Mouse (Mus musculus): ENCODE measurements around the gene Nup155. TPM values are rescaled to one million over a fixed set of nuclear protein-coding genes. Genes with fewer than 3 reads are reported as not detected.
A peak's percentile ranks its signal among the peaks of the same experiment; 100 is the strongest.
"Not testable (repeated sequence)": the region's sequence is repeated elsewhere in the genome, so short reads cannot be mapped to it uniquely, and the experiment has no call there.

Nup155 gene
- 74.4 and 74.9 TPM in 2 replicates for total RNA-seq (2017)

DNA sequence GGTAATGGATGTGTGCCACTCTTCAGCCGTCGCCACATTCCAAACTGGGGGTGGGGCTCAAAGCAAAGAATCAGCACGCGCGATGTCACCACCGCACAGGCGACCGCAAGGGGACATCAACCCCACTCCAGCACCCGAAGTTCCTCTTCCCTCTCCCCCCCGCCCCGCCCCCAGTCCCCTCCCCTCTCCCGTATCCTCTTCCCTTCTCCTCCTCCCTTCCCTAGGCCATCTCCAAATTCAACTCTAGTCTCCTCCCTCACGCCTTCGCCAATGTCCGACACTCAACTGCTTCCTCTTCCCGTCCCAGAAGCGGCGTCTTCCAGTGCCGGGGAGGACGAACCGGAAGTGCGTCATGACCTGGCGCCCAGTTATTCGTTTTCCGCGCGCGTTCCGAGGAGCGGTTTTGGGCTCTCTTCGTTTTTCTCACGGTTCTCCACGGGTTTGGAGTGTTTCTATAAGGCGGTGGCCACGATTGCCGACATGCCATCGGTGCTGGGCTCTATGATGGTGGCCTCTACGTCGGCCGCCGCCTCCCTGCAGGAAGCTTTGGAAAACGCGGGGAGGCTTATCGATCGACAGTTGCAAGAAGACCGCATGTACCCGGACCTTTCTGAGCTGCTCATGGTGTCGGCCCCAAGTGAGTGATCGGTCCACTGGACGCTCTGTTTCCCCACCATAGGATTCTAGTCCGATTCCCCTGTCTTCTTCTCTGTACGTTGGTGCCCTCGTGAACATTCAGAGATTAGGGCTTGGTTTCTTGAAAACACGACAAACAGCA is at the start of gene Nup155:
Nup155 (plus strand) TSS at position 308 of the 778 bp plus-strand sequence.
- peak; percentile 99 for ATAC-seq (replicated peaks; ENCODE audit: low read depth, poor library complexity, severe bottlenecking)

DNA sequence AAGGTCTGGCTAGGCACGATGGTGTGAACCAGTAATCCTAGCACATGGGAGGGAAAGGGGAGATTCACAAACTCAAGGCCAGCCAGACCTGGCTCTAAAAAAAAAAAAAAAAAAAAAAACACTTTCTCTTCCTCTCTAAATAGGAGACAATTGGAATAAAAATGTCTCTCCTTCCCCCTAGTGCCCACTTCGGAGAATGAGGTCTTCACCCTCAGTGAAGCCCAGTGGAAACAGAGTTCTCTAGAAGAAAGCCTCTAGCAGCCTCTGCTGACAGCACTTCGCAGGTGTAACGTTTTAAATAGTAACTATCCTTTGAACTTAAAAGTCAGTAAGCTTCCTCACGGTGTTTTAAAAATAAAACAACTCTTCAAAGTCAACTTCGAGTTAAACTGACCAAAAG is 43.9 kb upstream of the Nup155 start:
- no peak for ATAC-seq (replicated peaks; ENCODE audit: low read depth, poor library complexity, severe bottlenecking)

DNA sequence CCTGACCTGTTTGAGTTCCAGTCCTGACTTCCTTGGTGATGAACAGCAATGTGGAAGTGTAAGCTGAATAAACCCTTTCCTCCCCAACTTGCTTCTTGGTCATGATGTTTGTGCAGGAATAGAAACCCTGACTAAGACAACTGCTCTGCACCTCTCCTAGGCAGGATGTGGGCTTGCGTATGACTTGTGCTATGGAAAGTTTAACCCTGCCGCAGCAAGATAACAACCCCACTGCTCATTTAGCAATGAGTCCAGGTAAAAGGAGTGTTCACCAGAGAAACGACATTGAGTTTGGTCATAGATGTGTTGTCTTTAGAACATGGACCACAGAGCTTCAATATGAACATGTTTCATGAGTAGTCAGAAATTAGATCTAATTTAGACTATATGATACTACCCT is 35.9 kb upstream of the Nup155 start:
- not testable (repeated sequence) for ATAC-seq (replicated peaks; ENCODE audit: low read depth, poor library complexity, severe bottlenecking)

DNA sequence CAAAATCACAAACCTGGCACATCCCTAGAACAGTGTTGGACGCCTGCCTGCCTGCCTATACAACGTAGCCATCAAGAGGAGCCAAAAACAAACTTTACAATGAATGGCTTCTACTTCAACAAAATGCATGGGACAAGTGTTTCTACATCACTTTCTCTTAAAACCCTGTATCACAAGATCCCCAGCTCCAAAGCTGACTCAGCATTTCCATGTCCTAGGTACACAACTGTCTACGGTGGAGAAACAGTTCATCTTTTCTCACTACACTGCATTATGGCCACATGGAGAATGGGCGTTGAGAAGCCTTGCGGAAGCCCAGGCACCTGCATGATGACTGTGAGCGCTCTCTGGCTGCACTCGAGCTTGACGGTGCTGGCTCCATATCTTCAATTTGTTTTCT is 26.9 kb upstream of the Nup155 start:
- ATAC-seq (replicated peaks; ENCODE audit: low read depth, poor library complexity, severe bottlenecking) = no peak

DNA sequence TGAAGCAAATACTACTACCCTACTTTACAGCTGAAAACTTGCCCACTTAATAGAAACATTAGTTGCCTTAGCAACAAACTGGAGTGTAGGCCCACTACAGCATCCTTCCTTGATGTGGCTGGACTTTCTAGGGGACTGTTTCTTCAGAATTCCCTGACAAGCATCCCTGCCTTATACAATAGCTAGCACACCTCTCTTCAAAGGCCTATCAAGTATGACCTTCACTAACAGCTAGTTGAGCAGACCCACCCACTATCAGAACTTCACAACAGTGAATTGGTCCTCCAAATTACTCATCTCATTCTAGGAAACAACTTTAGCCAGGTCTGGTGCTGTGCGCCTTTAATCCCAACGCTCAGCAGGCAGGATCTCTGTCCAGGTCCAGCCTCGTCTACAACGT is 21.8 kb upstream of the Nup155 start:
- no peak for ATAC-seq (replicated peaks; ENCODE audit: low read depth, poor library complexity, severe bottlenecking)

DNA sequence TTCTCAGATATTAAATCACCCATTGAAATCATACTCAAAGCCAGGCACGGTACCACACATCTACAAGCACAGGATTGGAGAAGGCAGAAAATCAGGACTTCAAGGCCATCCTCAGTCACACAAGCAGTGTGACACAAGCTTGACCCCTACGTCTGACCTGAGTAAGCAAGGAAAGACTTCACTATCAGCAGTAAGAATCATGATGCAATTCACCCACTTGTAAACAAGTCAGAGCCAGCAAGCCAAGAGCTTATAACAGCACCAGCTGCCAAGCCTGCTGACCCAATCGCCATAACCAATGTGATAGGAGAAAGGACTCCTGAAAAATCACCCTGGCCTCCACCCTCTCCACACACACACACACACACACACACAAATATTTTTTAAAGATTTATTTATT is 20.4 kb upstream of the Nup155 start:
- no peak for ATAC-seq (replicated peaks; ENCODE audit: low read depth, poor library complexity, severe bottlenecking)

DNA sequence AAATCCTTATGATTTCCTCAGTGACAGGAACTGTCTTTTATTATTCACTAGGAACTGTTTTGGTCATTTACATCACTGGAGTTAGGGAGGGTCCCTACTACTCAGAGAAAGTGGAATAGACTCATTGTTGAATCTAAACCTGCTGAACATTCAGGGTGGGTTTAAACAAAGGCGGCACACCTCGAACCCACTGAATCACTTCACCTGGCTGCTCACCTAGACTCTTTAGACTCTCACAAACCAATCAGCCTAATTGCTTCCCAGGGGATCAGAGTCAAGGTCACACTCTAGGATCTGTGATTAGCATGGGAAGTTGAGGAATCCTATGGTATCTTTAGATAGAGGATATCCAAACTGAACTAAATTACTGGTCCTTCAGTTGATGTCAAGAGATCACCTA is 18.4 kb upstream of the Nup155 start:
- no peak for ATAC-seq (replicated peaks; ENCODE audit: low read depth, poor library complexity, severe bottlenecking)

DNA sequence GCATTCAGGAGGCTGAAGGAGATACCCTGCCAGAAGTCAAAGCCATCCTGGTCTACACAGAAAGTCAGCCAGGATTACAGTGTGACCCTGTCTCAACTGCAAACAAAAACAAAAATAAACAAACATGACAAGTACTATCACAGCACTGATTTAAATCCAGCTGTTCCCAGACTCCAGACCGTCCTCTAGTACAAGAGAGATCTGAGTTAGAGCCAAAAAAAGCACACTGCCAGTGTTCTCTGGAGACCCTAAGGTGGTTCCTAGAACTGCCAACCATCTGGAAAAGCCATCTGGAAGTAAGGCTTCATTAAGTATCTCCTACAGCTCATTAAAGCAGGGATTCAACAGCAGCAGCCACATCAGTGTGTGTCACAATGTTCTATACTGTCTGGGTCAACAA is 16.4 kb upstream of the Nup155 start:
- not testable (repeated sequence) for ATAC-seq (replicated peaks; ENCODE audit: low read depth, poor library complexity, severe bottlenecking)

DNA sequence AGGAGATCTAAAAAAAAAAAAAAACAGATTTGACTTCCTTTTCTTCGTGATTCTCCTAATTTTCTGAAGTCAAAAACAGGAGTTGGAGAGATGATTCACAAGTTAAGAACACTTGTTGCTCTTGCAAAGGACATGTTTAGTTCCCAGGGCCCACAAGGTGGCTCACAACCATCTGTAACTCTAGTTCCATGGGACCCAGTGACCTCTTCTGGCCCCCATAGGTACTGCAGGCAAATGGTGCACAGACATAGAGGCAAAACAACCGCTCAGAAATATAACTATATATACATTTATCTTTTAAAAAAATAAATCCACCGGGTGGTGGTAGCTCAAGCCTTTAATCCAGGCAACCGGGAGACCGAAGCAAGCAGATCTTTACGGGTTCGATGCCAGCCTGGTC is 11.2 kb upstream of the Nup155 start:
- peak; percentile 76 for ATAC-seq (replicated peaks; ENCODE audit: low read depth, poor library complexity, severe bottlenecking)

DNA sequence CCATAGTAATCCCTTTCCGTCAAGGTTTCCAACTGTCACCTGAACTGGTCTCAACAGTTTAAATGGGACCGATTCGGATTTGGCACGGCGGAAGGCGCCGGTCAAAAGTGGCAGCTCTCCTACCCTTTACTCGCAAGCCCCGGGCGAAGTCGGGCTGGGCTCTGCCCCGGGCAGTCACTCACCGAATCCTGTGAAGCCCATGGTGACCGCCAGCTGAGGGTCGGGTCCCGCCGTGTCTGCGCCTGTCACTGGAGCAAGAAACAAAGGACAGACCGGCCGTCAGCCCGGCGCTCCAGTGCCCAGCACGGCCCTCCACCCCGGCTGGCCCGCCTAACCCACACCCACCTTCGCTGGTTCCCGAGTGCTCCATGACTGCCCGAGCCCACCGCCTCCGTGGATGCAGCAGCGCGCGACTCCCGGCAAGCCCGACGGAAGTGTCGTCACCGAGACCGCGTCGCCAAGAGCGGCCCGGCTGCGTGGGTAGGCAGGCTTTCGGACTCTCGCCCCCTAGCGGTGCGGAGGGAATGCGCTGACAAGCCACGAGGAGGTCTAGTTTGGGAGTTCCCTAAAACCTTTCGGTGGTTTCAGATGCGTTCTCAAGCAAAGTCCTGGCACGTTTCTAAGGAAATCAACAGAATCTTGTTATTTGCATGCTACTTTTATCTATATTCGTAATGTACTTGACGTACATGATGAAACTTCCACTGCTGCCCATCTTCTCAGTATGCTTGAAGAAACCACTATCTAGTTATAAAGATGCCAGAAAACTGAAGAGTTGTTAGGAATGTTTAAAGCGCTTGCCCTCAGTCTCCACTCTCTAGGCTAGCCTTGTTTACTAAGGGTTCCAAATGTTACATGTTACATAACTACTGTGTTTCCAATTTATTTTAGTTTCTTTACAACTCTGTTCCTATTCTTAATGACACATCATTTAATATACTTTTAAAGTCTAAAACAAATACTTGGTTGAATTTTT is 10.0 kb upstream of the Nup155 start, which contains the start of gene Wdr70:
Wdr70 (minus strand) TSS at position 436 of the 976 bp plus-strand sequence.
- peak; percentile 98 for ATAC-seq (replicated peaks; ENCODE audit: low read depth, poor library complexity, severe bottlenecking)

DNA sequence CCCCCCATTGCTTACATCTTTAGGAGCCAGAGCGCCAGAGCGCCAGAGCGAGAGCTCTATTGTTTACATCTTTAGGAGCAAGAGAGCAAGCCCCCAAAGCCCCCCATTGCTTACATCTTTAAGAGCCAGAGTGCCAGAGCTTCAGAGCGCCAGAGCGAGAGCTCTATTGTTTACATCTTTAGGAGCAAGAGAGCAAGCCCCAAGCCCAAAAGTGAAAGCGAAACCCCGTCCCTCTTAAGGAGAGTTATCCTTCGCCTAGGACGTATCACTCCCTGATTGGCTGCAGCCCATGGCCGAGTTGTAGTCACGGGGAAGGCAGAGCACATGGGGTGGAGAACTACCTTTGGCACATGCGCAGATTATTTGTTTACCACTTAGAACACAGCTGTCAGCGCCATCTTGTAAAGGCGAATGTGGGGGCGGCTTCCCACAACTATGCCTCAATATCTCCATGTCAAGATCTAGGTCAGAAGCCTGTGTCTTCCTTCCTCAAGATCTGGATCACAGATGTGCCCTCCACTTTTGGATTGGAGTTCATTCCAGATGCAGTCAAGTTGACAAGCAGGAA is 7.0 kb upstream of the Nup155 start:
- not testable (repeated sequence) for ATAC-seq (replicated peaks; ENCODE audit: low read depth, poor library complexity, severe bottlenecking)

DNA sequence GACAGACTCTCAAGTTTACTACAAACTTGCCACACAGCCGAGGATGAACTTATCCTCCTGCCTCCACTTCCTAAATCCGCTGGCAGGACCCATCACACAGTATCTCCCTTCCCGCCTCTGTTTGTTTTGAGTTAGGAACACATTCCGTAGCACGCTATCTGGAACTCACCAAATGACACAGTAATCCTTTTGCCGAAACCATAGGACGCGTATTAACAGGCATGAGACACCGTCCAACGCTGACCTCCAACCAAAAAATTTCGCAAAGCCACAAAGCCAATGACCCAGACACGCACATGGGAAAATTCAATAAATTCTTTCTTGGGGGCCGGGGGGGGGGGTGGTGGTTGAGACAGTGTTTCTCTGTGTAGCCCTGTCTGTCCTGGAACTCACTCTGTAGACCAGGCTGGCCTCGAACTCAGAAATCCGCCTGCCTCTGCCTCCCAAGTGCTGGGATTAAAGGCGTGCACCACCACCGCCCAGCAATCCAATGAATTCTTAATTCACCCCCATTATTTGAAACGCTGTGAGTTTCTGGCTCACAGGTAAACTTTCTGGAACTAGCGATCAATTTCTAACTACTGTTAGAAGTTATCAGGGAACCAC is 610 bp upstream of the Nup155 start:
- no peak for ATAC-seq (replicated peaks; ENCODE audit: low read depth, poor library complexity, severe bottlenecking)

DNA sequence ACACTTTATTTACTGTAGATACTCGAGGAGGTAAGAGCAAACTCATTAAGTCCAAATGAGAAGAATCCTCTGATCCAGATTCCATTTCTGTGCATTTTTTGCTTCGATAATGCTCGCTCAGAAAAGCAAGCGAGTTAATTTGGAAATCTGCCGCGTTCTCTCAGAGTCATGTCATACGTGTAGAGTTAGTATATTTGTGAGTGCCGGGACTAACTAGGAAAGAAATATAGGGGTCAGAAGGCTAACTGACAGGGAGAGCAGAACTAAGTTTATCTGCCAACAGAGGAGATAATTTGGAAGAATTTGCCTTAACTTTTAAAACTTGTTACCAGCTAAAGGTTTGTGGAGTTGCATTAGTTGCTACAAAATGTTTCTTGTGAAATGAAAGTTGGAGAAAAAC is 709 bp downstream of the Nup155 start:
- ATAC-seq (replicated peaks; ENCODE audit: low read depth, poor library complexity, severe bottlenecking) = no peak

DNA sequence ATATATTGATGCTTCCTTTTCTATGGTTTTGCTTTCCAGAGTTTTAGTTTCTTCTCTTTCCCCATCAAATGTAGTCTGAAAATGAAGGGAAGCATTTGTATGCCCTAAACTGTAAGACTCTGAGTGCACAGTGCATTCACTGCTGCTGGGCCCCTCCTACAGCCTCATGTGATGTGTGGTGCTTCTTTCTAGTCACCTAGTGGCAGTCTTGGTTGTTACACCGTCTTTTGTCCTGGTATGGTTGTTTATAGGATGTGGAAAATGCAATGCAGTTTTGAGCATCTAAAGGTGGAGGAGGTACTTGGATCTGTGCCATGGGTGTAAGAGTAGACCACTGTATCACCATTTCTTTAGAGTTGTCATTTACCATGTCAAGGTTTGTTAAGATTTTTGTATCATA is 20.2 kb downstream of the Nup155 start:
- ATAC-seq (replicated peaks; ENCODE audit: low read depth, poor library complexity, severe bottlenecking) = 0 out of 2 replicates have a peak, but pooled peaks have one; percentile 50

DNA sequence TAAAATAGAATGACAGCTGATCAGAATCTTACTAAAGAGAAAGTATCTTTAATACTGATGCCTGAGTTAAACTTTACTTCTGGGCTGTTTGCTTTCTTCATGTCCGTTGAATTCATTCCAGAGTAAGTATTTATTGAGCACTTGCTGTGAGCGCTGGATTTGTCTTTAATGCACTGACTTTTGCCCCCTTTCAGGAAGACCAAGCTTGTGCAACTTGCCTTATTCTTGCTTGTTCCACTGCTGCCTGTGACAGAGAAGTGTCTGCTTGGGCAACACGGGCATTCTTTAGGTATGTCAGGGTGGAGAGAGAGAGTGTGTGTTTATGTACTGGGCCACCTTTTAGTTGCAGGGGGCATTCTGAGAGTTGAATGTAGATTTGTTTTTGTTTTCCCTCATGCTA is 22.2 kb downstream of the Nup155 start:
- ATAC-seq (replicated peaks; ENCODE audit: low read depth, poor library complexity, severe bottlenecking) = no peak

DNA sequence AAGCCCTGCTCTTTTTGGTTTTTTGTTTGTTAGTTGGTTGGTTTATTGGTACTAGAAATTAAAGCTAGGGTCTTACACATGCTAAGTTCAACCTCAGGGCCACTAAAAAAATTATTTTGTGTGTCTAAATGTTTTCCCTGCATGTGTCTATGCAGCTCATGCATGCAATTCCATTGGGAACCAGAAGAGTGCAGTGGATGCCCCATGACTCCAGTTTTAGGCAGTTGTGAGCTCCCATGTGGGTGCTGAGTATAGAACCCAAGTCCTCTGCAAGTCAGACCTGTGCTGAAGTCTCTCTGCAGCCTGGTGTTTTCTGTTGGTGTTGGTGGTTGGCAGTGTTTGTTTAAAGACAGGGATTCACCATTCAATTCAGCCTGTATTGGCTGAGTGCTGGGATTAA is 22.7 kb downstream of the Nup155 start:
- no peak for ATAC-seq (replicated peaks; ENCODE audit: low read depth, poor library complexity, severe bottlenecking)

DNA sequence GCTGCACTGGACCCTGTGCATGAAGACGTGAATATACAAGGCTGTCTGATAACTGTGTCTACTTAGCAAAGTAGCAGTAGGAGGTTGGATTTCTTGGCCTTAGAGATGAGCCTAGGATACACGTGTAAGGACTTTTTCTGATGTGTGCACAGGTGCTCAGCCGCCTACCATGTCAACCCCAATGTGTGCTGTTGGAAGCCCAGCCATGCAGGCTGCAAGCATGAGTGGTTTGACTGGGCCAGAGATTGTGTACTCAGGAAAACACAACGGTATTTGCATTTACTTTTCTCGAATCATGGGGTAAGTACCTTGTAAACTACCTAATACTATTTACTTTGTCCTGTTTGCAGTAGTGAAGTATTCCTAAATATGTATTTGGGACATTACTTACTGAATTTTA is 26.5 kb downstream of the Nup155 start:
- ATAC-seq (replicated peaks; ENCODE audit: low read depth, poor library complexity, severe bottlenecking) = no peak

DNA sequence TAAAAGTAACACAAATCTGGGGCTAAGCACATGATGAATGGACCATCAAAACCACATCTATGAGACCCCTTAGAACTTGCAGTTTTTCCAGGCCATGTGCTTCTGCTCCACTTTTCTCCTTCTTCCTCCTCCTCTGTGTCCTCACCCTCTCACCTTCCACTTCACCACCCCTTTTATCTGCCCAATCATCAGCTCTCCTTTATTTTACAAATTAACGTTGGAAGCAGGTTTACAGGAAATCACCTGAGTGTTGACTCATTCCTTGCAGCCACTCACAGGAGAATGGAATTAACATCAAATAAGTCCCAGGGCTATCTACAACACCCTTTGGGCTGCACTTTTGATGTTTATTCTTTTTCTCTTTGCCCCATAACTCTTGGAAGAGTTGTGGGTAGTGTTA is 52.8 kb downstream of the Nup155 start:
- ATAC-seq (replicated peaks; ENCODE audit: low read depth, poor library complexity, severe bottlenecking) = no peak

DNA sequence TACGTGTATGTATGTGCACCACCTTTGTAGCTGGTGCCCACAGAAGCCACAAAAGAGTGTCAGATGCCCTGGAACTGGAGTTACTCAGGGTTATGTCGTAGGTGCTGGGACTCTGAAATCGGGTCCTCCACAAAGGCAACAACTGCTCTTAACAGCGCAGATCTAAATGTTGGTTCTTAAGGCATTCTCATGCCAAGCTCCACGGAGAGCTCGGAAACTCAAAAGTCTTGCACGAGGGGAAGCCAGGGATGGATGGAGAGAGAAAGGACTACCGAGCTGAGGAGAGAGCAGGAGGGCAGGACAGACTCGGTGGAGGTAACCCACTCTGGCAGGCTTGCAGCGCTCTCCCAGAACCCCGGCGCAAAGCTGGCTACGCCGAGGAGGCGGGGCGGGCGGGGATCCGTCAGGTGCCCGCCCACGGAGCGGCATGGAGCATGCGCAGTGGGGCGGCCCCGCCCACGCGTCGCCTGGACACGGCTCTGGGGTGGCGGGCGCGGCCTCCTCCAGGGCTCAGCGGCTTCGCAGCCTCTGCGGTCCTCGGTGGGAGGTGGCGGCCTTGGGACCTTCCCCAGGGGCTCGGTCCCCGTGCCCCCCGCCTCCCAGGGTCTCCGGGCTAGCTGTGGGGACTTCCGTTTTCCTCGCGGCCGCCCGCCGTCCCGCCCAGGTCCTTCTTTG is 59.7 kb downstream of the Nup155 start, which contains the start of gene Cplane1:
Cplane1 (plus strand) TSS at position 516 of the 675 bp plus-strand sequence.
- ATAC-seq (replicated peaks; ENCODE audit: low read depth, poor library complexity, severe bottlenecking) = peak; percentile 91
